Mouse (Mus musculus) limb, embryonic 14.5 days (tissue): ENCODE results near the gene Atat1. TPM values are rescaled to one million over a fixed set of nuclear protein-coding genes. Genes with fewer than 3 reads are reported as not detected.

ENCODE experiments used
- ATAC-seq: fragments of 200-750 bp; cut with Nextera tagmentation; 2 replicates; pipeline ENCODE4 v1.8.0; 2017; ENCODE audit warnings: low read depth, moderate number of reproducible peaks, moderate TSS enrichment; ENCODE audit not compliant: low FRiP score
- DNase-seq: peaks from one replicate; pipeline ENCODE4 v3.0.0-alpha.2; 2015; ENCODE audit warnings: low spot score
- H3K27ac ChIP-seq: fragments of 300-500 bp; sonication (generic); replicated peaks from 2 replicates; pipeline ENCODE4 v1.5.1; 2014; ENCODE audit warnings: low read depth, mild to moderate bottlenecking, low read length, moderate library complexity, mixed read lengths
- H3K27me3 ChIP-seq: fragments of 300-500 bp; sonication (generic); 2 replicates; pipeline ENCODE4 v1.6.1; 2014; ENCODE audit warnings: low read length, mixed read lengths; ENCODE audit not compliant: control insufficient read depth, insufficient read depth
- H3K36me3 ChIP-seq: fragments of 300-500 bp; sonication (generic); 2 replicates; pipeline ENCODE4 v1.6.1; 2014; ENCODE audit warnings: mild to moderate bottlenecking, low read length, moderate library complexity, mixed read lengths; ENCODE audit not compliant: control insufficient read depth, insufficient read depth
- H3K4me1 ChIP-seq: fragments of 300-500 bp; sonication (generic); 2 replicates; pipeline ENCODE4 v1.6.1; 2014; ENCODE audit warnings: antibody characterized with exemption, low read length, mixed read lengths; ENCODE audit not compliant: control insufficient read depth, insufficient read depth
- H3K4me2 ChIP-seq: fragments of 300-500 bp; sonication (generic); replicated peaks from 2 replicates; pipeline ENCODE4 v1.6.1; 2014; ENCODE audit warnings: low read depth, mild to moderate bottlenecking, low read length, moderate library complexity; ENCODE audit not compliant: severe bottlenecking
- H3K4me3 ChIP-seq: fragments of 300-500 bp; sonication (generic); replicated peaks from 2 replicates; pipeline ENCODE4 v1.5.1; 2014; ENCODE audit warnings: low read length
- H3K9ac ChIP-seq: fragments of 300-500 bp; sonication (generic); 2 replicates; pipeline ENCODE4 v1.6.1; 2014; ENCODE audit warnings: mild to moderate bottlenecking, low read depth, low read length, moderate library complexity; ENCODE audit not compliant: severe bottlenecking
- H3K9me3 ChIP-seq: fragments of 300-500 bp; sonication (generic); 2 replicates; pipeline ENCODE4 v1.6.1; 2016; ENCODE audit warnings: low read length; ENCODE audit not compliant: control insufficient read depth
- POLR2A ChIP-seq: fragments of 200-500 bp; IDR thresholded peaks from 2 replicates; pipeline ENCODE4 v1.8.0; 2012; ENCODE audit warnings: inconsistent platforms, mild to moderate bottlenecking, moderate library complexity, borderline replicate concordance; ENCODE audit not compliant: insufficient read depth, insufficient read length; ENCODE audit errors: extremely low read depth
- WGBS: fragments of 180-500 bp; shearing (Covaris S2); extraction: QIAGEN DNeasy Blood & Tissue Kit; methylation state at CpG from one replicate; pipeline ENCODE4 v1.1.7; 2014; 5-methylcytosine and 5-hydroxymethylcytosine counted together
- polyA plus RNA-seq, 2 experiments: library from polyadenylated mRNA; depleted of rRNA in 1 of 2; stranded (reverse) in 1 of 2; unstranded in 1 of 2; fragments of >200 nt; fragmentation: Nextera tagmentation in 1 of 2; extraction: Ambion mirVana in 1 of 2; gene quantifications; 2 replicates each; pipeline versions ENCODE4 v1.2.1 to v1.2.3; 2012 to 2014

Atat1 gene
- polyA plus RNA-seq, 2 experiments: 68.7 to 157 TPM

- Histone ChIP-seq H3K9me3 (no peaks in the 10 kb centered on the region), H3K4me2 (no peak overlapping the region), H3K27me3 (no peaks in the 10 kb centered on the region), H3K36me3 (peaks cover 60% of the 10 kb centered on the region), H3K4me1 (no peaks in the 10 kb centered on the region), H3K27ac (no peak overlapping the region), H3K4me3 (no peak overlapping the region), H3K9ac (no peak overlapping the region)
- no peak for TF ChIP-seq POLR2A
- WGBS: 94% methylated on average over 2 of the region's 2 CpGs
- DNase-seq (no peak), ATAC-seq (no peak)
These were observed 19.7 kb upstream of the Atat1 start for GRCm38 (mm10) chr17:35929534-35929933.

- no peak for ATAC-seq
- Histone ChIP-seq H3K9ac (no peak overlapping the region), H3K9me3 (no peaks in the 10 kb centered on the region), H3K4me2 (no peak overlapping the region), H3K27me3 (no peaks in the 10 kb centered on the region), H3K27ac (no peak overlapping the region), H3K4me3 (no peak overlapping the region), H3K4me1 (no peaks in the 10 kb centered on the region), H3K36me3 (peaks cover 78% of the 10 kb centered on the region)
- WGBS: 86% methylated on average over 1 of the region's 1 CpGs
- TF ChIP-seq POLR2A: no peak
- DNase-seq: no peak
These were observed 17.6 kb upstream of the Atat1 start for GRCm38 (mm10) chr17:35927471-35927870.

GRCm38 (mm10) chr17:35923281-35923680 is 13.4 kb upstream of the Atat1 start:
- peaks cover 65% of the 10 kb centered on the region for H3K36me3 ChIP-seq
- no peak overlapping the region for H3K9ac ChIP-seq
- H3K27me3 ChIP-seq: no peaks in the 10 kb centered on the region
- no peak for DNase-seq
- H3K4me2 ChIP-seq: no peak overlapping the region
- peaks cover 11% of the 10 kb centered on the region for H3K4me1 ChIP-seq
- ATAC-seq: no peak
- H3K4me3 ChIP-seq: no peak overlapping the region
- H3K9me3 ChIP-seq: no peaks in the 10 kb centered on the region
- WGBS: 88% methylated on average over 4 of the region's 4 CpGs
- H3K27ac ChIP-seq: no peak overlapping the region
- TF ChIP-seq POLR2A: no peak

GRCm38 (mm10) chr17:35922566-35922965 is 12.7 kb upstream of the Atat1 start:
- H3K4me1 ChIP-seq: peaks cover 11% of the 10 kb centered on the region
- H3K4me2 ChIP-seq: no peak overlapping the region
- ATAC-seq (no peak), DNase-seq (no peak)
- no peaks in the 10 kb centered on the region for H3K9me3 ChIP-seq
- peaks cover 62% of the 10 kb centered on the region for H3K36me3 ChIP-seq
- TF ChIP-seq POLR2A: no peak
- no peak overlapping the region for H3K9ac ChIP-seq
- no peak overlapping the region for H3K4me3 ChIP-seq
- no peak overlapping the region for H3K27ac ChIP-seq
- WGBS: 86% methylated on average over 3 of the region's 3 CpGs
- H3K27me3 ChIP-seq: no peaks in the 10 kb centered on the region

GRCm38 (mm10) chr17:35921710-35922109 is 11.8 kb upstream of the Atat1 start:
- WGBS: 82% methylated on average over 4 of the region's 4 CpGs
- DNase-seq: no peak
- Histone ChIP-seq H3K9ac (no peak overlapping the region), H3K4me2 (no peak overlapping the region), H3K4me1 (peaks cover 11% of the 10 kb centered on the region), H3K4me3 (no peak overlapping the region), H3K27ac (no peak overlapping the region), H3K36me3 (peaks cover 63% of the 10 kb centered on the region), H3K9me3 (no peaks in the 10 kb centered on the region), H3K27me3 (no peaks in the 10 kb centered on the region)
- ATAC-seq: no peak
- no peak for TF ChIP-seq POLR2A
